Mouse (Mus musculus): Measurements from ENCODE around the gene Klc1.

Gene Klc1

DNA sequence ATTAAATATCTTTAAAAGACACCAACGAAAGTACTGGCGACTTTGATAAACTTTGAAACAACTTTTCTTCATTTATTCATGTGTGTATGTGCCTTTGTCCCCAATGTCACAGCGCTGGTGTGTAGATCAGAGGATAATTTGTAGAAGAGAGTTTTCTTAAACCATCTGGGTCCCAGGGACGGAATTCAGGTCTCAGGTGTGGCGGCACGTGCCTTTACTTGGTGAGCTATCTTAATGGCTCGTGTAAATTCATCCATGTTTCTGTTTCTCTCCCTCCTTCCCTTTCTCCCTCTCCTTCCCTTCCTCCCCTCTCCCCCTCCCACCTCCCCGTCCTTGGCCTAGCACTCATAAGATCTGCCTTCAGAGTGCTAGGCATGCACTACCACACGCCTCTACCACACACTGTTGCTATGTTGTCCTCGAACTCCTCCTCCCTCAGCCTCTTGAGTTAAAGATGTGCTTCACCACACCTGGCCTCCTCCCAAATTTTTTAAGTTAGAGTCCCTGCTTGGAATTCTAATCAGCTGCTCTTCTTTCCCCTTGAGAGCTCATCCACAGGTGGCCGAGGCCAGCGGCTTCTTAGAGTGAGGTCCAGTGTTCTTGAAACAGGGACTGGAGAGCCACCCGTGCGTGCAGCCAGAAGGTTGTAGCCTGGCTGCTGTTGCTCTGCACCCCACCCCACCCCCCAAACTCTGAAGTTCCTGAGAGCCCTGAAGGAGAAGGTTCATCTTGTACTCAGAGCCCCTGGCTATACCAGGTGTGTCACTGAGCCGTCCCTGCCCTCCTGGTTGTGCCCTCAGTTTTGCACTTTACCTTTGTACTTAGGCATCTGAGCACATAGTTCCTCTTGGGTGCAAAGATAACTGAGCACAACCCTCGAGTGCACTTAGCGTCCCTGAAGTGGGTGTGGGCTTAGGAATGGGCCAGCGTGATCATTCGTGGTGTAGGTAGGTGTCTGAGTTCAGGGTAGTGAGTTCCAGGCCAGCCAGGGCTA, 56.4 kb downstream of the Klc1 start:
- peak; percentile 48 for DNase-seq

DNA sequence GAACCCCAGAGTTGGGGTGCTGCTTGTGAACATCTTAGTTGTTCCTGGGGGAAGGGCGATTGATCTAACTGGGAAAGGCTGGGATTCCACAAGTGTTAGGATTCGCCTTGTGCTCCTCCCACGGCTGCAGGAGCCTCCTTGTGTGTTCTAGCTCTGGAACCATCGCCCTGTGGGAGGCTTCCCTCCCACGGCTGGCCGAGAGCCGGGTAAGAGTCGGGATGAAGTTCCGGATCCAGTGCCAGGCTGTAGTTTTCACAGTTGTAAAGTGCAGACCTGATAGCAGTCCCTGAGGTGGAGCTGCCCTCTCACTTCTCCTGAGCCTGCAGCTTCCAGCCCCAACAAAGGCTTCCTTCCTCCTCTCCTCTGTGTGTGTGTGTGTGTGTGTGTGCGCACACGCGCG, 57.9 kb downstream of the Klc1 start:
- no peak for DNase-seq

DNA sequence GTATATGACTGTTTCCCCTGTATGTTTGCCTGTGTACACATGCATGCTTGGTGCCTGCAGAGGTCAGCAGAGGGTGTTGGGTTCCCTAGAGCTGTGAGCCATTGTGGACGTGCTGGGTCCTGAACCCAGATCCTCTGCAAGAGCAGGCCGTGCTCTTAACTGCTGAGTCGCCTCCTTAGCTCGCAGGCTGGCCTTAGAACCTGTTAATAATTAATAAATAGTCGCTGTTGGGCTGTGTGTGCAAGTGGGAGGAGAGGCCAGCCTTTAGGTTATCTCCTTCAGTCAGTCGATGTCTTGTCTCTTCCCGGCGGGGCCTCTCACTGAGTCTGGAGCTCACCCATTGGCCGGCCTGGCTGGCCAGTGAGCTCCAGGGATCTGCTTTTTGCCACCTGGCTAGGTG, 58.3 kb downstream of the Klc1 start:
- DNase-seq: peak; percentile 48

DNA sequence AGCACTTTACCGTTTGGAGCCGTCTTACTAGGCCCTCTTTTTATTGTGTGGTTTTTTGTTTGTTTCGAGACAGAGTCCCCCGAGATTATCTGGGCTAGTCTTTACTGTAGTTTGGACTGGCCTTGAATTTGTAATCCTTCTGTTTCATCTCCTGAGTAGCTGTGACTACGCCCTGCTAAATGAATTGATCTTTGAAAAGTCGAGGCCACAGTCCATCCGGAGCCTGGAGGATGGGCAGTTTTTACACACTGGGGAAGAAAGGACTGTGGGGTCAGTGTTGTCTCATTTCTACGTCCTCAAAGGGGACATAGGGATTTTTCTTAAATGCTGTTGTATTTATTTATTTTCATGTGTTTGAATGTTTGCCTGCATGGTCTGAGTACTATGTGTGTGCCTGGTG, 59.3 kb downstream of the Klc1 start:
- no peak for DNase-seq

DNA sequence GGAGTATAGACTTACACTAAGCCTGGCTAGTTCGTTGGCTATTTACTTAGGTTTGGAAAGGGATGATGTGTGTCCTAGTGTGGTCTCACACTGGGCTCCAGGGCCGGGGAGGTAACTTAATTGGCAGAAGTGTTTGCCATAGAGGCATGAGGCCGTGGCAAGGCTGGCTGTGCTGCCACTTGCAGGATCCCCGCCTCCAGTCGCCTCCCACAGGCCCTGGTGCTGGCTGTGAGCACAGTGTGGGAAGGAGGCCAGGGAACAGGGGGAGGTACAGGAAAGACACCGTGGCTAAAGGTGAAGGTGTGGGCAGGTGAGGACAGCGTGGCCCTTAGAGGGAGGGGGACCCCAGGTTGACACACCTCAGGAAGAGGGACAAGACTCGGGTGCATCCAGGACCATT, 61.3 kb downstream of the Klc1 start:
- peak; percentile 53 for DNase-seq

DNA sequence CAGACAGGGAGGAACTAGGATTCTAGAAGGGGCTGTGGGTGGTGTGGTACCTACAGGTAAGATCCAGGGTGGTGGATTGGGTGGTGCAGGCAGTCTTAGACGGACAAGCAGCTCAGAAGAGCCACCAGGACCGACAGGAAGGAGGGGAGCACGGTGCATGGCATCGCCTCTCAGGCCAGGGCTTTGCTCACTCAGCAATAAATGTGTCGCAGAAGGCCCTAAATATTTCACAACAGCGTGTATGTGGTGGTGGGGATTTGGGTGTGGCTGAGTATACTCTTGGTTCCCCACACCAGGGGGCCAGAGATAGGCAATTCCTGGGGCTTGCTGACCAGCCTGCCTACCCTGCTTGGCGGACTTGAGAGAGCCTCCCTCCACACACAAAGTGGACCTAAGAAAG, 62.1 kb downstream of the Klc1 start:
- no peak for DNase-seq

DNA sequence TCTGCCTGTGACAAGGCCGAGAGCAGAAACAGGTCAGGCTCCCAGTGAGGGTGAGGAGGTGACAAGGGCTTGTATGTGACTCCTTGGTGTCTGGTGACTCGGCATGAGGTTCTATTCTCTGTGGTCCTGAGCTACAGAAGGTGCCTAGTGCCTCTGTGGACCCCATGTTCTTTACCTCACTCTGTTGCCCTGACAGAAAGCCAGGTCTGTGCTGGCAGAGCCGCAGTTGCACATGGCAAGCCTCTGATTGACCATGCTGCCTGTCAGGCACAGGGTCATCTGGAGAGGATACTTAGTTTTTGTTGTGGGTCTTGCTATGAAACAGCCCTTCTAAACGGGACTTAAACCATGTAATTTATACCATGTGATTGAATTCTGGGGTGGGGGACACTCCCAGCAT, 63.3 kb downstream of the Klc1 start:
- DNase-seq: no peak

DNA sequence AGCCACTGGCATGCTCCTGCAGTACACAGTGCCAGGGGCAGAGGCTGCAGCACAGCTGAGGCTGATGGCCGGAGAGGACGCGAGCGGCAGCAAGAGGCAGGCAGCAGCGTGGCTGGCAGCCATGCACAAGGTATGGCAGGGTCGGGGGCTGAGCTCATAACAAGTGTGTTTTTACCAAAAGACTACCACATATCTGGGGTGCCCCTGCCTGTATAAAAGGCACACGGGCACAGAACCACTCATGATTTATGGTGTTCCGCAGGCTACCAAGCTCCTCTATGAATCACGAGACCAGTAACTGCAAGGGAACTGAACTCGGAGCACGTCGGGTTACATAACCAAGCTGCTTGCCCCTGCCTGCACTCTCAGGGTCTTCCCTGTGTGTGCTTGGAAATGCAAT, 68.9 kb downstream of the Klc1 start:
- DNase-seq: no peak

DNA sequence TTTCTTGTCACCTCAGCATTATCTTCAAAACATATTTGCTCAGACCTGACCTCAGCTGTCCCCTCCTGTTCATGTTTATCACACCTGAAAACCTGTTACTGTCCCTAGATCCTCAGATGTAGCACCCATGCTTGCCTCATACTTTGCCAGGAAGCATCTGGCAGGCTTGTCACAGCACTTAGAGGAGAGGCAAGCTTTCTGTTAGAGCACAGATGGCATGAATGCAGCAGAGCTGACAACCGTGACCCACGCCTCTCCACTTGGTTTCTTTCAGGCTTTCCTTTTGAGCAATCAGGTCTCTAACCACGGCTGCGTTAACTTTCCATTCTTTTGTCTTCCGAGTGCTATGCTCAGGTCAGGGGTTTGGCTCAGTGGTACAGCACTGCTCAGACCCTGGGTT, 70.8 kb downstream of the Klc1 start:
- DNase-seq: no peak

DNA sequence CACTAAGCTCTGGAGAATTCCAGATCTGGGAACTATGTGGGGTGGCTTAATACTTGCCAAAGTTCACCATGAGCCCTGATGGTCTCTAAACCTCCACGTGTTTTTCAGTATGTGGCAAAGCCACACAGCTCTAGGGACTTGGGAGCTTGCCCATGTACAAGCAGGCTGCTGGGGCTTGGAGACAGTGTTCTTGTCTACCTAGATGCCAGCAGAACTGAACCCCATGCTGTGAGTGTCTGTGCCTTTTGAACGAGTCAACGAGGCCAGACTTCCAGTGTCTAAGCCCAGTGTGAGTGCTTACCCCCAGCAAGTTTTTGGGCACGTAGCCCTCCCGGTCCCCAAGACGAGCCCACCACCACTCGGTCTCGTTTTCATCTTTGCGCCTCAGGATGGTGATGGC, 71.3 kb downstream of the Klc1 start:
- no peak for DNase-seq

DNA sequence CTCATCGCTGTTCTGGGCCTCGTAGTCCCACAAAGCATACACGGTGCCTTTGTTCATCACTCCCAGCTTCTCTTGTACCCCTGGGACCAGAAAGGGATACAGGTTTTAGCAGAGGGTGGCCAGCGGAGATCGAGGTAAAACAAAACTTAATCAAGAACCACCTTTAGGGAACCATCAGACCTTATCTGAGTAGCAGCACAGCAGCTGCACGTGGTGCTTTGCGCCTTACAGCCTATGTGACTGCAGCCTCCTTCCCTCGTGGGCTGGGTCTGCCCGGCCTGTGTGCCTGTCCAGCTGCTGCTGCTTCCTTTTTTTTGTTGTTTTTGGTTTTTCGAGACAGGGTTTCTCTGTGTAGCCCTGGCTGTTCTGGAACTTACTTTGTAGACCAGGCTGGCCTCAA, 71.7 kb downstream of the Klc1 start:
- no peak for DNase-seq

DNA sequence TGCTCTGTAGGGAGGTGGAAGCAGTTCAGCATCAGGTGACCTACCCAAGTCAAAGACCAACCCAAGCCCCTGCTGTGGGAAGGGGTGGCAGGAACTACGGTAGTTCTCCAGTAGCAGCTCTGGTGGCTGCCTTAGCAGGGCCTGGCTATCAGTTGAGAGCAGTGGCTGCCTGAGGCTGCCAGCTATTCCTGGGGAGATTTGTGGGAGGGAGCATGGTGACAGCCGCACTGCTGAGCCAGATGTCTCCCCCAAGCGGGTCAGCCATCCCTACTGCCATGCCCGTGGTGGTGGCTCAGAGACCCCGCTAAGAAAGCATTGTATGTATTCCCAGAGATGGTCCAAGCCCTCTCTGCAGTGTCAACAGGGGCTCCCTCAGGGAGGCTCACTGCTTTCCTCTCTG, 74.0 kb downstream of the Klc1 start:
- no peak for DNase-seq

DNA sequence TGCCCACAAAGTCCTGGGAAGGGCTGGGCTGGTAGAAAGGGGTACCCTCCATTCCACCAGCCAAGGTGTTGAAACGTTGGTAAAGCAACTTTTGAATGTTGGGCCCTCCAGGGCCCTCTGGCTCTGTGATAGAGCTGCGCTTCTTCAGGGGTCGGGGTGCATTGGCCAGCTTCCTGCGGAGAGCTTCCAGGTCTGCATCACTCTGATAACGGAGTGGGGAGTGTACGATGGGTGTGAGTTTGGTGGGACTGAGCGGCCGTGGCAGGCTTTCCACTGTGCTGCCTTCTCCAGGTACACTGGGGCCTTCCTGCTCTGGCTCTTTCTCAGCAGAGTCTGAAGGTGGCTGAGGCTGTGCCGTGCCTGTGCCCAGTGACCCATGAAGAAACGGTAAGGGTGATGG, 74.8 kb downstream of the Klc1 start:
- no peak for DNase-seq

DNA sequence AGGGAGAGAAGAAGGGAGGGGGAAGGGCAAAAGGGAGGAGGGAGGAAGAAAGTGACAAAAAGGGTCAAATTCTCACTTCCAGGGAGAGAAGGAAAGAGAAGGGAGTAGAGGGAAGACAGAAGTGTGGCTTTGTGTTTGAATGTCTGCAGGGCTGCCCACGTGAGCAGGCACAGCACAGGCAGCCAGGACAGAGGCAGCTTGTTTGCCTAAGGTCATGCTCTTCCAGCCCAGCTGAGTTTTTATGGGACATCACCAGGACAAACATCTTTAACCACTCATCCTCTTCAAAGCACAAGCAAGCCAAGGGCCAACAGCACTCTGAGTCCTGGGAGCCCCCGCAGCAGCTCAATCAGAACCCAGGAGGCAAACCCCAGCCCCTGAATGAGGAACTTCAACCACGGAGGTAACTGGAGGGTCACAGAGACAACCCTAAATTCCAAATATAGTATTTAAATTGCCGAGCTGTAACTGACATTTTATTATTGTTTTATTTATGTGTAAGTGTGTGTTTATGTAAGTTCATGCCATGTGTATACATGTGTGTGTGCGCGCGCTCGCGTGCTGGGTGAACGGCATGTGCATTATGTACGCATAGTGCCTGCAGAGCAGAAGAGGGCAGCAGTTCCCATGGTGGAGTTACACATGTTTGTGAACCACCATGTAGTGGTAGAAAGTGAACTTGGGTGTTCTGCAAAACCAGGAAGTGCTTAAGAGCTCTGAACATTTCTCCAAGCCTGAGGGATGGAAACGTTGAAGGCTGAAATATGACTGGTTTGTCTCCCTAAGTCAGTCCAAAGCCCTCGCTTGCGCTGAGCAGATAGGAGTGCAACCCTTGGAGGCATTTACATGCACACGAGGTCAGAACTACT, 84.2 kb downstream of the Klc1 start:
- DNase-seq: no peak

DNA sequence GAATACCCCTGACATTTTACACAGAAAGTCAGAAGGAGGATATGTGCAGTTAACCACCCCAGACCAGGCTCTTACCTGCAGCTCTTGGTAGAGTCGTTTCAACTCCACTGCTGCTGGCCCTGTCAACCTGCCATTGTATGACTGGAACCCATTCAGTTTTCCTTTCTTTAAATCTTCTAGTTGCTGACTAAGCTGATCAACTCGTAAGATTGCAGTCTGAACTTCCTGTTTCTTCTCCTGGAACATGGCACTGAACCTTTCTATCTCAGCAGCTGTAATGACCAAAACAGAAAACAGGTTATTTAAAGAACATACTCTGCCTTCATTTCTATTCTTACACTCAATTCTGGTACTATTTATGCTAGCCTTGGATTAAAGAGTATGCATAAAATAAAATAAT, 84.8 kb downstream of the Klc1 start:
- no peak for DNase-seq

DNA sequence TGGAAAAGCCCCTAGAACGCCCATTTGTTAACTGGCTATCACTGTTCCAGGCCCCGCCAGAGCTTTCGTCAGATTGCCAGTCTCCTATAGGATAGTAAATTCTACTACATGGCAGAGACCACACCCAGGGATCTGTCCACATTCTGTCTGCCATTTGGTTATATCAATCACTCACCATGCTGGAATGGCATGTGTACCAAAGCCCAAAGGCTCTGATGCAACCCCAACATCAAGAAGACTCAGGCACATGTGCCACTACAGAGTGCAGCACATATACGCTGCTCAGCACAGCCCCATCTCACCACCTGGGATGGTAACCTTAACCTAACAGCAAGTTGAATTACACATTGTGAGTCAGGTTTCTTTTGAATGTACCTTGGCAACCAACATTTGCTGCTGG, 87.3 kb downstream of the Klc1 start:
- DNase-seq: no peak

DNA sequence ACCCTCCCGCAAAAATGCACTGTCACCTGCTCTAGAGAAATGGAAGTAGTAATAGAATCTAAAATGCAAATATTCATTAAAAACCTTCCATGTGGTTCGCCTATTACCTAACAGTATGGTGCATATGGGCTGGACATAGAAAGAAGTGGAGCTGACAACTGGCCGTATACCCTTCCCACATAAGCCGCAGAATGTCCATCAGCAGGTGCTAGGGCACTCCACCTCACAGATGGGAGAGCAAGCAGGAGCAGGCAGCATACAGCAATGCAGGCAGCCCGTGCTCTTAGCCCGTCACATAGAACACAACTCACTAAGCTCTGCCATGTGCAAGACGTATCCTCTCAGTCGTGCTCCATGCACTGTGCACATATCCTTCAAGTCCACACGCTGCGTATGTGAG, 88.2 kb downstream of the Klc1 start:
- no peak for DNase-seq

DNA sequence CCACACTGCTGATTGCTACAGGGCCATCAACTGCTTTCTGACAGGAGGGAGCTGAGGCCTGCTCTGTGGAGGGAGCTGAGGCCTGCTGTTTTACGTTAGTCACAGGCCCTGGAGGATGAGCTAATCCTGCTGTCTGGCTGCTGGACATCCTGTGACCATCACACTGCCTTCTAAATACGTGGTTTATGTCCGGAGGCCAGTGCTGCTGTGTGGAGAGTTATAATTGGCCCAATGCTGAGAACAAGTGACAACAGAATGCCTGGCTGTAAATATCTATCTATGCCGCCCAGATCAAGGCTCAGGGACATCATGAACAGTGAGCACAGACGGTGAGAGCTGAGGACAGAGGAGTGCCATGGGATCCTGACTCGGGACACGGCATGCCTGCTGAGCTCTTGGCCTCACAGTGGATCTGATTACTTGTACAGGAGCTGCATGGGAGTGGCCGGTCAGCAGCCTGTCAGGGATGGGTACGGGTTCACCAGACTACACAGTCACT, 89.7 kb downstream of the Klc1 start:
- no peak for DNase-seq

DNA sequence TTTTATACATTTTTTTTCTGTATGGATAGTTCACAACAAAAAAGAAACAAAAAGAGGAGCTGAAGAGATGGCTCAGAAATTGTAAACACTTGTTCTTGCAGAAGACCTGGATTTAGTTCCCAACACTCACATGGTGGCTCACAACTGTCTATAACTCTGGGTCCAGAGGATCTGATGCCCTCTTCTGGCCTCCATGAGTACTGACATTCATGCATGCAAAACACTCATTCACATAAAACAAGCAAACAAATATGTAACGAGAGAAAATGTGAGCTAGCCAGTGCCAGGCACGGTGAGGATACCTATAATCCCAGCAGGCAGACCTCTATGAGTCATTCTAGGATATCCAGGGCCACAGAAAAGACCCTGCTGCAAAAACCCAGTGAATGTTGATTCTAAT, 92.6 kb downstream of the Klc1 start:
- DNase-seq: no peak

DNA sequence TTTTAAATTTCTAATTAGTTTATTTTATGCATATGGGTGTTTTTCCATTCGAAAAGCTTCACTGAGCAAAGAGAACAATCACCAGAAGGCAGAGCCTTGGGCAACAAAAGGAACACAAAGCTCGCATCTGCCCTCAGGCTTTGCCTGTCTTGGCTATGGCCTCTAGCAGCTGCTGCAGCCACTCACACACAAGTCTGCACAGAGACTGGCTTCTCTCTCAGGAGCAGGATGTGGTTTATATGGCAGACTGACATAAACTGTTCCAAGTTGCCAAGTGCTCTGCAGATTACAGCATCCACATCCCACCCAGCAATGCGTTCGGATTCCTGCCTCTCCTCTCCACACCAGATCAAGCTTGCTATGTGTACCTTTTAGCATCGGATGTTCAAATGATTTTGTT, 93.1 kb downstream of the Klc1 start:
- no peak for DNase-seq

DNA sequence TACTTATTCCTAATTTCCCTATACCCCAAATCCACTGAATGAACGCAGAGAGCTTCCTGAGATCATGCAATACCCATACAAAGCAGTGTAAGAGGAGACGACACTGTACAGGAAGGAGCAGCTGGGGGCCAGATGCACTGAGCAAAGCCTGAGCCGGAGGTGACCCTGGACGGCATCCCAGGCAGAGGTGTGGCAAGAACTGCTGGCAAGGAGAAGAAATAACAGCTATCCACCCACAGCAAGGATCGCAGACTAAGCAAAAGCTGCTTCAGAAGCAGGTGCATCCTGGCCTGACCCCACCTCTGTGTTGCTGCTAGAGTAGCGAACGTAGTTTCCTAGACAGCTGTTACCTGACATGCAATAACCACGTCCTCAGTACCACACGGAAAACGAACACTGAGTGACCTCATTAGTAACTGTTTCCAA, 94.4 kb downstream of the Klc1 start:
- peak; percentile 65 for DNase-seq

DNA sequence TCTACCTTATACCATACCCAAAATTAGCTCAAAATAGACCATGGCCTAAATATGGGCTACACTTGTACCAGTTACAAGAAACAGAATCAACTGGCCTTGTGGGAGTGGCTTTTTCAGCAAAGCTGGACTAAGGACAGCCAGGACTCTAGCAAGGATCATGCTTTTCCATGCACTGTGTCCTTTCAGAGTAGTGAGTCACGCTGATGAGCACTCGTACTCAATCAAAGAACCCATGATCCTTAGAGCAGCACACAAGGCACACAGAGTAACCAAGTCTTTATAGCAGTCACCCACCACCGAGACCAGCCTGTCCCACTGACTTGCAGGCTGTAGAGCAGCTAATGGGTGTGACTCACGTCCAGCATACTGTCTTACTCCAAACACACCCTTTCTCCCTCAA, 94.9 kb downstream of the Klc1 start:
- DNase-seq: no peak

DNA sequence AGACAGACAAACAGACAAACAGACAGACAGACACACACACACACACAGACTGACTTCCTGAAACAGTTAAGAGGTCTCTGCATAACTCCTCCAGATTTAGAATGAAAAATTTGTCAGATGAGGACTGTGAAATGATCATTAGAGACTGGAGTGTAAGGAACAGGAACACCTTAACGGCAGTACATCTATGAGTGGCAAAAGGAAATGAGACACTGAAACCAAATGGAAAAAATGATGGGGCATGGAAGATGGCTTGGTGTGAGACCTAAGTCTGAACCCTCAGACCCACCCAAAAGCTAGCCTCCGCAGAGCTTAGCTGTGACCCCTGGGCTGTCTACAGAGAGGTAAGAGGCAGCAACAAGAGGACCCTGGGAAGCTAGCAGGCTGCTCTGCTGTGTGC, 96.8 kb downstream of the Klc1 start:
- no peak for DNase-seq

Measured in kidney, postnatal 14 days (tissue).